Mouse (Mus musculus): ENCODE data around the gene Clasp2. TPM values are rescaled to one million over a fixed set of nuclear protein-coding genes. Genes with fewer than 3 reads are reported as not detected.

Gene Clasp2
- polyA plus RNA-seq, 2 experiments, result 4.7 to 8.8 TPM

- Histone ChIP-seq H3K4me1 (replicated peaks; ENCODE audit: control insufficient read depth in 2 of 2, insufficient read depth in 2 of 2, low read length in 1 of 2) (peaks cover 3 to 6% of the 10 kb centered on the region in 2 experiments; a peak in 2 of 4 replicates), H3K9ac (replicated peaks) (no peak overlapping the region), H3K9me3 (ENCODE audit: control insufficient read depth, low read length) (no peaks in the 10 kb centered on the region), H3K27ac (no peak overlapping the region), H3K27me3 (ENCODE audit: control insufficient read depth, insufficient read depth, low read length) (no peaks in the 10 kb centered on the region), H3K4me3 (ENCODE audit: insufficient read depth in 1 of 2, low read depth in 2 of 2, low read length in 2 of 2) (no peak overlapping the region), H3K4me2 (ENCODE audit: low read depth) (no peak overlapping the region), H3K36me3 (replicated peaks; ENCODE audit: control insufficient read depth, insufficient read depth, low read depth) (no peaks in the 10 kb centered on the region)
- ATAC-seq (ENCODE audit: insufficient read depth), result no peak
- DNase-seq (ENCODE audit: low read depth in 3 of 3, low spot score in 3 of 3), result no peak
- WGBS (ENCODE audit: insufficient replicate concordance), result 75% methylated on average over 5 of the region's 5 CpGs
- no peak for TF ChIP-seq CTCF (IDR thresholded peaks at IDR 0.05; ENCODE audit: low read depth)
- TF ChIP-seq EP300 (IDR thresholded peaks at IDR 0.05; ENCODE audit: low read depth), result no peak
These were observed 55.9 kb downstream of the Clasp2 start for GRCm38 (mm10) chr9:113797206-113797605.

- no peak overlapping the region for H3K4me3 ChIP-seq (ENCODE audit: insufficient read depth in 1 of 2, low read depth in 2 of 2, low read length in 2 of 2)
- WGBS (ENCODE audit: insufficient replicate concordance), result 66% methylated on average over 3 of the region's 3 CpGs
- H3K9me3 ChIP-seq (ENCODE audit: control insufficient read depth, low read length), result no peaks in the 10 kb centered on the region
- DNase-seq (ENCODE audit: low read depth in 3 of 3, low spot score in 3 of 3) (no peak), ATAC-seq (ENCODE audit: insufficient read depth) (no peak)
- no peaks in the 10 kb centered on the region; a peak in 2 of 4 replicates for H3K4me1 ChIP-seq (replicated peaks; ENCODE audit: control insufficient read depth in 2 of 2, insufficient read depth in 2 of 2, low read length in 1 of 2)
- TF ChIP-seq CTCF (IDR thresholded peaks at IDR 0.05; ENCODE audit: low read depth) (no peak), EP300 (IDR thresholded peaks at IDR 0.05; ENCODE audit: low read depth) (no peak)
- no peak overlapping the region for H3K4me2 ChIP-seq (ENCODE audit: low read depth)
- H3K9ac ChIP-seq (replicated peaks), result no peak overlapping the region
- no peak overlapping the region for H3K27ac ChIP-seq
- H3K27me3 ChIP-seq (ENCODE audit: control insufficient read depth, insufficient read depth, low read length), result no peaks in the 10 kb centered on the region
- no peaks in the 10 kb centered on the region for H3K36me3 ChIP-seq (replicated peaks; ENCODE audit: control insufficient read depth, insufficient read depth, low read depth)
These were observed 59.4 kb downstream of the Clasp2 start for GRCm38 (mm10) chr9:113800671-113801070.

- H3K4me3 ChIP-seq (ENCODE audit: insufficient read depth in 1 of 2, low read depth in 2 of 2, low read length in 2 of 2), result no peak overlapping the region
- H3K4me2 ChIP-seq (ENCODE audit: low read depth), result no peak overlapping the region
- H3K9me3 ChIP-seq (ENCODE audit: control insufficient read depth, low read length), result no peaks in the 10 kb centered on the region
- WGBS (ENCODE audit: insufficient replicate concordance), result 51% methylated on average over 3 of the region's 3 CpGs
- ATAC-seq (ENCODE audit: insufficient read depth) (no peak), DNase-seq (ENCODE audit: low read depth in 3 of 3, low spot score in 3 of 3) (no peak)
- no peak overlapping the region for H3K27ac ChIP-seq
- TF ChIP-seq CTCF (IDR thresholded peaks at IDR 0.05; ENCODE audit: low read depth) (no peak), EP300 (IDR thresholded peaks at IDR 0.05; ENCODE audit: low read depth) (no peak)
- no peaks in the 10 kb centered on the region for H3K27me3 ChIP-seq (ENCODE audit: control insufficient read depth, insufficient read depth, low read length)
- H3K9ac ChIP-seq (replicated peaks), result no peak overlapping the region
- no peaks in the 10 kb centered on the region for H3K36me3 ChIP-seq (replicated peaks; ENCODE audit: control insufficient read depth, insufficient read depth, low read depth)
- H3K4me1 ChIP-seq (replicated peaks; ENCODE audit: control insufficient read depth in 2 of 2, insufficient read depth in 2 of 2, low read length in 1 of 2), result no peaks in the 10 kb centered on the region; a peak in 2 of 4 replicates
These were observed 61.5 kb downstream of the Clasp2 start for GRCm38 (mm10) chr9:113802734-113803133.

- ATAC-seq (ENCODE audit: insufficient read depth) (no peak), DNase-seq (ENCODE audit: low read depth in 3 of 3, low spot score in 3 of 3) (no peak)
- Histone ChIP-seq H3K9me3 (ENCODE audit: control insufficient read depth, low read length) (no peaks in the 10 kb centered on the region), H3K4me2 (ENCODE audit: low read depth) (no peak overlapping the region), H3K9ac (replicated peaks) (no peak overlapping the region), H3K4me3 (ENCODE audit: insufficient read depth in 1 of 2, low read depth in 2 of 2, low read length in 2 of 2) (no peak overlapping the region), H3K4me1 (replicated peaks; ENCODE audit: control insufficient read depth in 2 of 2, insufficient read depth in 2 of 2, low read length in 1 of 2) (no peaks in the 10 kb centered on the region; a peak in 2 of 4 replicates), H3K27ac (no peak overlapping the region), H3K36me3 (replicated peaks; ENCODE audit: control insufficient read depth, insufficient read depth, low read depth) (no peaks in the 10 kb centered on the region), H3K27me3 (ENCODE audit: control insufficient read depth, insufficient read depth, low read length) (no peaks in the 10 kb centered on the region)
- no peak for TF ChIP-seq CTCF (IDR thresholded peaks at IDR 0.05; ENCODE audit: low read depth)
- TF ChIP-seq EP300 (IDR thresholded peaks at IDR 0.05; ENCODE audit: low read depth), result no peak
- 73% methylated on average over 2 of the region's 2 CpGs for WGBS (ENCODE audit: insufficient replicate concordance)
These were observed 62.5 kb downstream of the Clasp2 start for GRCm38 (mm10) chr9:113803751-113804150.

GRCm38 (mm10) chr9:113805359-113805758 lies 64.1 kb downstream of the Clasp2 start:
- Histone ChIP-seq H3K36me3 (replicated peaks; ENCODE audit: control insufficient read depth, insufficient read depth, low read depth) (no peaks in the 10 kb centered on the region), H3K9me3 (ENCODE audit: control insufficient read depth, low read length) (no peaks in the 10 kb centered on the region), H3K27me3 (ENCODE audit: control insufficient read depth, insufficient read depth, low read length) (no peaks in the 10 kb centered on the region), H3K4me2 (ENCODE audit: low read depth) (no peak overlapping the region), H3K27ac (no peak overlapping the region), H3K9ac (replicated peaks) (no peak overlapping the region), H3K4me3 (ENCODE audit: insufficient read depth in 1 of 2, low read depth in 2 of 2, low read length in 2 of 2) (no peak overlapping the region), H3K4me1 (replicated peaks; ENCODE audit: control insufficient read depth in 2 of 2, insufficient read depth in 2 of 2, low read length in 1 of 2) (no peaks in the 10 kb centered on the region; a peak in 2 of 4 replicates)
- DNase-seq (ENCODE audit: low read depth in 3 of 3, low spot score in 3 of 3), result no peak
- ATAC-seq (ENCODE audit: insufficient read depth), result no peak
- TF ChIP-seq CTCF (IDR thresholded peaks at IDR 0.05; ENCODE audit: low read depth) (no peak), EP300 (IDR thresholded peaks at IDR 0.05; ENCODE audit: low read depth) (no peak)
- WGBS (ENCODE audit: insufficient replicate concordance), result 58% methylated on average over 1 of the region's 1 CpGs

Measured in liver, embryonic 14.5 days (tissue).